Mouse (Mus musculus) cortical plate, adult 2 months (tissue): Measurements from ENCODE around the gene Ccl7. TPM values are rescaled to one million over a fixed set of nuclear protein-coding genes. Genes with fewer than 3 reads are reported as not detected.

Experiments
- H3K27ac ChIP-seq: fragments of 200-500 bp; 2 replicates; pipeline ENCODE4 v1.5.1; 2012; ENCODE audit warnings: low read length, control low read depth, inconsistent platforms; ENCODE audit not compliant: insufficient read depth
- H3K4me1 ChIP-seq: fragments of 200-500 bp; 2 replicates; pipeline ENCODE4 v1.6.1; 2011; ENCODE audit warnings: low read length; ENCODE audit not compliant: control insufficient read depth, insufficient read depth
- H3K4me3 ChIP-seq: fragments of 200-500 bp; 2 replicates; pipeline ENCODE4 v1.5.1; 2011; ENCODE audit warnings: mild to moderate bottlenecking, low read length, control low read depth; ENCODE audit not compliant: insufficient read depth
- CTCF ChIP-seq: fragments of 200-500 bp; IDR thresholded peaks from 2 replicates; pipeline ENCODE4 v1.5.1; 2011; ENCODE audit warnings: mild to moderate bottlenecking, control low read depth, low read length; ENCODE audit not compliant: insufficient read depth; ENCODE audit errors: extremely low read depth
- POLR2A ChIP-seq: fragments of 200-500 bp; IDR thresholded peaks from 2 replicates; pipeline ENCODE4 v1.6.1; 2011; ENCODE audit warnings: mild to moderate bottlenecking, low read length, control low read depth; ENCODE audit not compliant: insufficient read depth; ENCODE audit errors: extremely low read depth
- polyA plus RNA-seq: library from polyadenylated mRNA; depleted of rRNA; stranded (reverse); fragments of >200 nt; gene quantifications from 2 replicates; pipeline ENCODE4 v1.2.3, GENCODE M21; 2012; rRNA removed

The Ccl7 gene
- polyA plus RNA-seq, 1 experiment: 0.19 TPM

DNA sequence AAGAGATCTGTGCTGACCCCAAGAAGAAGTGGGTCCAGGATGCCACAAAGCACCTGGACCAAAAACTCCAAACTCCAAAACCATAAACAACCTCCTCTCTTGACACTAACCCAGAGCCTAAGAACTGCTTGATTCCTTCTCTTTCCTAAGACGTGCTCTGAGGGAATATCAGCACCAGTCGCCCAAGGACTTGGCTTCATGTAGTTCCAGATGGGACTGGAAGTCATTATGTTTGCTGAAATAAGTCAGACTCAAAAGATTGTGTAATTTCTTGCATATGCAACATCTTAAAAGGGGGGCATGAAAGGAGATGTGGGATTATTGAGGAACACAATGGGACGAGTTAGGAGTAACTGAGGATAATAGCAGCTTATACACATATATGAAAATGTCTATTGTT, 16.7 kb downstream of the Ccl7 start:
- H3K4me1 ChIP-seq: no peaks in the 10 kb centered on the region; the same call in 1 of the 2 replicates
- no peak for TF ChIP-seq CTCF
- TF ChIP-seq POLR2A: no peak
- no peak overlapping the region for H3K27ac ChIP-seq
- no peak overlapping the region for H3K4me3 ChIP-seq

DNA sequence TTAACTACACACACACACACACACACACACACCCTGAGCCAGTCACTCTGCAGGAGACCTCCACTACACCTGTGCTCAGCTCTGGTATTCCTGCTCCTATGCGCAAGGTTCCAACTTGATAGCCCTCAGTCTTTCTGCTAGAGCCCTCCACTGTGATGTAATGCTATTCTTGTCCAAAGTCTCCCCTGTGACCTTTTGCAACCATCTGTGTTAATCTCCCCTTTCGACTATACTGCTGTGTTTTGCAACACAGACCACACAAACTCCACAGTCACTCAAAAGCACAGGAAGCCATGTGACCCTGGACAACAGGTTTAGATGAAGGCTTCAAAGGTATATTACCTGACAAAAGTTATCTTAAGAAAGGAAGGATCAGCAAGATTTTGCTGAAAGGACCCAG, 17.9 kb downstream of the Ccl7 start:
- TF ChIP-seq CTCF (no peak), POLR2A (no peak)
- no peak overlapping the region for H3K4me3 ChIP-seq
- no peak overlapping the region for H3K27ac ChIP-seq
- H3K4me1 ChIP-seq: no peaks in the 10 kb centered on the region

DNA sequence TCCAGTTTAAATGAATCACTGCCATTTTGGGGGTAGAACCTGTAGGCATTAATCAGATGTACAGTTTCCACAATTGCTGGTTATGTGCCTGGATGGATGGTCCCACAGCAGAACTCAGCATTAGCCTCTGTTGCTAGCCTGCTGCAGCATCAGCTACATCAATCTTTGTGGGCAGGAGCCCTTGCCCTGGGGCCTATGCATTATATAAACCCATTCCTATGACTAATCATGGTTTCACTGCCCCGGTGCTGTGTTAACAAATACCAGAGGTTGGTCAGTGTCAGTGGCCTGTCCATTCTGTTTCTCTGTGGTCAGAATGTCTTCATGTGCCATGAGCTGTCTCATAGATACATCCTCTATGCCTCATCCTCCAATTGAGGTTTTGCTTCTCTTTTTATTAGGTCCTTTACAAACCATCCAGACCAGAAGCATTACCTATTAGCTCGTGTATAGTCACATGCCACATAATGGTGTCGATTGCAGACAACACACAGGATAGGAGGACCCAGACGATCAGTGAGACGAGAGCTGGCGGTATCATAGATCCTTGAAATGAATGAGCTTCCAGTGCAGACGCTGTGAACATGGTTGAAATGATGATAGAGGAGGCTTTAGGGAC, 21.6 kb downstream of the Ccl7 start:
- Histone ChIP-seq H3K4me3 (no peak overlapping the region), H3K27ac (no peak overlapping the region), H3K4me1 (no peaks in the 10 kb centered on the region)
- TF ChIP-seq POLR2A: no peak

DNA sequence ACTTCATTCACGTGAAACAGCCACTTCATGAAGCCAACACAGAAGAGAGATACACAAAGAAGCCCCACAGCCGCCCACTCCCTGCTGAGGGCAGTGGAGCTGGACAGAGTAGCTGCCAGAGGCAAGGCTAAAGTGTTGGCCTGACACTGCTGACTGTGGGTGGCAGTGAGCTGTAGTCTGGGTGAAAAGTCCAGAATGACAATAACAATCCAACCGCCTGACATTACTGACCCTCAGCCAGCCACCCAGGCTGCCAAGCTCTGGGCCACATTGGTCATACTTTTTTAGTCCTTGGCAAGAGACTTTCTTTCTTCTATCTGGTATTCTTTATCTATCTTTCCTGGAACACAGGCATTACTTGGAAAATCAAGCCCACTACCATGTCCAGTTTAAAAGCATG, 25.6 kb downstream of the Ccl7 start:
- TF ChIP-seq CTCF (no peak), POLR2A (no peak)
- Histone ChIP-seq H3K27ac (no peak overlapping the region), H3K4me1 (no peaks in the 10 kb centered on the region), H3K4me3 (no peak overlapping the region)

DNA sequence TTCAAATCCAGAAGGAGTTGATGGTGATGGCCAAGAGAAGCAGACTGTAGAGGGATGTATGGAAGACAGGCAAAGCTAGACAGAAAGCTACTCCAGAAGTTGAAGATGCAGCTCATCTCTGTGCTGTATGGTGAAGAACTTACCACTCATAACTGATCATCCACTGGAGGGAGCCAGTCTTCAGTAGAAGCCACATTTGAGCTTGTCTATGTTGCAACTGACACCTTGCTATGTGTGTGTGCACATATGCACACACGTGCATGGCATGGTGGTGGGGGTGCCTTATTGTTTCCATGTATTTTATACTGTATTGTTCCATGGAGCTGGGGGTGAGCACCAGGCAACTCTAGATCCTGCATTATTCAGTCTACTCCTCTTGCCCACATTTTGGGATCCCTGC, 26.9 kb downstream of the Ccl7 start:
- no peak overlapping the region for H3K27ac ChIP-seq
- TF ChIP-seq CTCF (peak; percentile 30; the same call in 1 of the 2 replicates), POLR2A (no peak)
- no peak overlapping the region for H3K4me3 ChIP-seq
- no peaks in the 10 kb centered on the region for H3K4me1 ChIP-seq

DNA sequence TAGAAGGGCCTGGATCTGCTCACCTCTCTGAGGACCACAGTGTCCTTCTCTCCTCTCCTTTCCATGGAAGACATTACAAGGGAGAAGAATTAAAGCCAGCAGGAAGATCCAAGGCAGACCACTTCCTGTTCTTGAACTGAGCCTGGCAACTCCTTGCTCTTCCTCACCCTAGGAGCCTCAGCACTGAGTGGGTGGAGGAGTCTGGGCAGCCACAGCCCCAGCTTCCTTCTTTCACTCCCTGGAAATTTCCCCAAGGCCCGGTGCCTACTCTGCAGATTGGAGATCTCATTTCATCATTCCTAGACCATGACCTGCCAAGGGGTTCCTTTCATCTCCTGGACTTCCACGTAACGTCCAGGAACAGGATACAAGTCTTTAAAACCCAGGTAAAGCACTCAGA, 27.5 kb downstream of the Ccl7 start:
- no peak overlapping the region for H3K4me3 ChIP-seq
- TF ChIP-seq CTCF (no peak), POLR2A (no peak)

DNA sequence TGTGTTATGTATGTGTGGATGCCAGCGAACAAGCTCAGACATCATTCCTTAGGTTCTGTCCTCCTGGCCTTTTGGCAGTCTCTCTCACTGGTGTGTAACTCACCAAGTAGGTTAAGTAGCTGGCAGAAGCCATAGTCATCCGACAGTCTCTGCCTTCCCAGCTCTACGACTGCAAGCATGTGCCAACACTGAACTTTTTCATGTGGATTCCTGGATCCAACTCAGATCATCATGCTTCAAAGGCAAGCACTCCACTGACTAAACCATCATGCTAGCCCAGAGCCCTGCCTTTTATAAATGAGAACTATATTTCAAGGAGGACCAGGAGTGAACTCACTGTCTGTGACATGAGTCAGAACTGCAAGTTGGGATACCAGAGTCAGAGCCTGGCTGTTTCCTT, 28.2 kb downstream of the Ccl7 start:
- TF ChIP-seq CTCF (no peak), POLR2A (no peak)
- H3K4me3 ChIP-seq: no peak overlapping the region

More for the DNA sequence above, 27.5 kb downstream of the Ccl7 start:
- no peak overlapping the region for H3K27ac ChIP-seq
- H3K4me1 ChIP-seq: no peaks in the 10 kb centered on the region

DNA sequence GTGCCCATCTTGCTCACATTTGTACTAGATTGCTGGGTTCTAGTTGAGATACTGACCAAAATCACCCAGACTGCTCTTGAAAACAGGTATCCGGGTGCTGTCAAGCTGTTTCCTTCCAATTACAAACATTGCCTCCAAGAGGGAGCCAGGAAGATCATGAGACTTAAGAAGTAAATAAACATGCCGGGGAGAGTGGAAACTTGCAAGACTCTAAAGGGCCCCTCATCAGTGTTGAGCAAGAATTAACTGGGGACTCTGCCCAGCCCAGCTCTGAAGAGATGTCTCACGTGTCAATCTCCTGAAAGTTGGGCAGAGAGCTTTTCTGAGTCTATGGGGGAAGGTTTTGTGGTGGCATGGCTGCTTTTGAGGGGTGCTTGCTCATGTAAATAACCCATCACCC, 31.5 kb downstream of the Ccl7 start:
- no peaks in the 10 kb centered on the region for H3K4me1 ChIP-seq
- TF ChIP-seq CTCF (no peak), POLR2A (no peak)
- no peak overlapping the region for H3K27ac ChIP-seq
- no peak overlapping the region for H3K4me3 ChIP-seq

More for the DNA sequence above, 28.2 kb downstream of the Ccl7 start:
- H3K27ac ChIP-seq: no peak overlapping the region
- H3K4me1 ChIP-seq: no peaks in the 10 kb centered on the region

DNA sequence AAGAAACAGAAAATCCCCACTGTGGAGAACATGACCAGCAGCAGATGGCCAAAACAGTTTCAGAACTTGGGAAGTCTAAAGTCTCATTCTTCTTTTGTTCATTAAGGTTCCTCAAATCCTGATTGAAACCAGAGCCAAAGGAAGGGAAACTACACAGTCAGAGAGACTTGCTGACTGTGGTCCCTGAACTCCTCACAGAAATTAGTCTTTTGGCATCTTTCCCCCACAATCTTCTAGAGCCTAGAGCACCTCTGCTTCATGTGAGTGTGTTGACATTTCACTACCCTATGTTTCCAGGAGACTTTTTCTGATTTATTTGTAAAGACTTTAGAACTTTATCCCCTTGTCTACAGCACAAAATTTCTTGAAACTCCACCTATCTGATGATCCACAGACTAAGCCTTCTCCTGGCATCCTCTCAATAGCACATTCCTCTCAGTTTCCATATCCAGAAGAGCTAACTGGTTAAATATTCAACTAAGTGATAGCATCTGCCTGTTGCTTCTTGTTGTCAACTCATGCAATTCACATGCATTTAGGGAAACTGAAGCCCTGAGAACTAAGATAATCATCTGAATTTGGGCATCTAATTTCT, 32.7 kb downstream of the Ccl7 start:
- no peak overlapping the region for H3K4me3 ChIP-seq
- no peak overlapping the region for H3K27ac ChIP-seq
- H3K4me1 ChIP-seq: no peaks in the 10 kb centered on the region
- TF ChIP-seq POLR2A (no peak), CTCF (no peak)

DNA sequence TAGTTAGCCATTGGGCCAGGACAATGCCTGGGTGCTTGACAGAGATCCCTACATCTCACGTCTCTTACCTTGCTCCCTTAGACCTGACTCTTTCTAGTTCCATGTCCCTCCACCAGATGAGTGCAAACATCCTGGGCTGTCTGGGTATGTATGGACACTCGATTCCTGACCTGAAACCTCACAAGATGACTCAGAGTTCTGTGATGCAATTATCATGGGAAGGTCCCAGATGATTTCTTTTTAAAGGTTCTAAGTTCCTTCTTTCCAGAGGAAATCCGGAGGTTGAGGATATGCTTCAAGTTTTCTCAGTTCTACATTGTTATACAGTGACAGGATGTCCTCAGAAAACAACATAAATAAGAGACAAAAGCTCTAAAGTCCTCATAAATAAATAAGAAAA, 35.4 kb downstream of the Ccl7 start:
- Histone ChIP-seq H3K4me3 (no peak overlapping the region), H3K4me1 (no peaks in the 10 kb centered on the region), H3K27ac (no peak overlapping the region)
- TF ChIP-seq POLR2A: no peak
- no peak for TF ChIP-seq CTCF

DNA sequence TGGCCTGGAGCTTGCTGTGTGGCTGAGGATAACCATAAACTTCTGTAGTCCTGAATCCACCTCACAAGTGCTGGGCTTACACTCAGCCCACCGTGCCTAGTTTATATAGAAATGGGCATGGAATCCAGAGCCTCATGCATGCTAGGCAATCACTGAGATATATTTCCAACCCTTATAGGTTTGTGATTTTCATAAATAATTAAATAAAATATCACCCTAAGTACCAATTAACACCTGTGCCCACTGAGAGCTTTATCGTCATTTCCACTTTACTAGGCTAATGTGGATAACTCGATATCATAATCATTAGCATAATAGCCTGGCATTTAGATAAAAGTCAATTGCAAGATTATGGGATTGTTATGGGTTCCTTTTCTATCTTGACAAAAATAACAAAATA, 38.8 kb downstream of the Ccl7 start:
- TF ChIP-seq POLR2A (no peak), CTCF (no peak)
- Histone ChIP-seq H3K4me1 (no peaks in the 10 kb centered on the region), H3K27ac (no peak overlapping the region), H3K4me3 (no peak overlapping the region)

Other genes starting within 250 kb of the Ccl7 start
- gene 5530401A14Rik, start 185.0 kb upstream of the Ccl7 start, polyA plus RNA-seq: 0.02 and 0.04 TPM in 2 replicates
- gene Asic2, start 77.3 kb upstream of the Ccl7 start, polyA plus RNA-seq: 51.8 and 53.6 TPM in 2 replicates
- 0.19 TPM in 1 of 2 replicates, not detected in the other for gene Ccl2, start 10.1 kb upstream of the Ccl7 start, polyA plus RNA-seq
- not detected in 2 replicates for gene Gm17268, start 7.2 kb upstream of the Ccl7 start, polyA plus RNA-seq
- not detected in 2 replicates for gene Ccl11, start 12.1 kb downstream of the Ccl7 start, polyA plus RNA-seq
- gene Ccl12, start 56.1 kb downstream of the Ccl7 start, polyA plus RNA-seq: 1.0 and 1.8 TPM in 2 replicates
- gene Ccl8, start 69.5 kb downstream of the Ccl7 start, polyA plus RNA-seq: not detected in 2 replicates